Mouse (Mus musculus) stomach, embryonic 16.5 days (tissue): ENCODE results near the gene Nudt22. TPM values are rescaled to one million over a fixed set of nuclear protein-coding genes. Genes with fewer than 3 reads are reported as not detected.

ENCODE experiments used
- ATAC-seq: fragments of 200-750 bp; cut with Nextera tagmentation; 2 replicates; pipeline ENCODE4 v1.8.0; 2017; ENCODE audit warnings: moderate number of reproducible peaks, moderate TSS enrichment; ENCODE audit not compliant: insufficient read depth, low FRiP score
- H3K27ac ChIP-seq: fragments of 300-500 bp; sonication (generic); 2 replicates; pipeline ENCODE4 v1.5.1; 2014; ENCODE audit warnings: low read length
- H3K27me3 ChIP-seq: fragments of 300-500 bp; sonication (generic); 2 replicates; pipeline ENCODE4 v1.6.1; 2014; ENCODE audit warnings: low read length, control low read depth, mixed read lengths; ENCODE audit not compliant: control insufficient read depth, insufficient read depth
- H3K36me3 ChIP-seq: fragments of 300-500 bp; sonication (generic); 2 replicates; pipeline ENCODE4 v1.6.1; 2014; ENCODE audit warnings: low read length; ENCODE audit not compliant: control insufficient read depth, insufficient read depth
- H3K4me1 ChIP-seq: fragments of 300-500 bp; sonication (generic); 2 replicates; pipeline ENCODE4 v1.6.1; 2014; ENCODE audit warnings: low read length, control low read depth, mixed read lengths; ENCODE audit not compliant: control insufficient read depth, insufficient read depth
- H3K4me2 ChIP-seq: fragments of 300-500 bp; sonication (generic); 2 replicates; pipeline ENCODE4 v1.6.1; 2014; ENCODE audit warnings: low read depth, low read length, mixed read lengths
- H3K4me3 ChIP-seq: fragments of 300-500 bp; sonication (generic); replicated peaks from 2 replicates; pipeline ENCODE4 v1.5.1; 2014; ENCODE audit warnings: mild to moderate bottlenecking, low read length
- H3K9ac ChIP-seq: fragments of 300-500 bp; sonication (generic); 2 replicates; pipeline ENCODE4 v1.6.1; 2014; ENCODE audit warnings: low read length
- H3K9me3 ChIP-seq: fragments of 300-500 bp; sonication (generic); replicated peaks from 2 replicates; pipeline ENCODE4 v1.6.1; 2016; ENCODE audit warnings: low read length, control low read depth; ENCODE audit not compliant: control insufficient read depth
- WGBS: fragments of 180-500 bp; shearing (Covaris S2); extraction: QIAGEN DNeasy Blood & Tissue Kit; methylation state at CpG from one replicate; pipeline ENCODE4 v1.1.7; 2014; 5-methylcytosine and 5-hydroxymethylcytosine counted together
- polyA plus RNA-seq: library from polyadenylated mRNA; unstranded; fragments of >200 nt; fragmentation: Nextera tagmentation; extraction: Ambion mirVana; gene quantifications from 2 replicates; pipeline ENCODE4 v1.2.1, GENCODE M21; 2015

Nudt22 gene
- polyA plus RNA-seq, 1 experiment from 2014 or later = 26.6 TPM

GRCm38 (mm10) chr19:6955424-6955823 lies 40.5 kb downstream of the Nudt22 start:
- Histone ChIP-seq H3K36me3 (peaks cover 28% of the 10 kb centered on the region), H3K4me3 (no peak overlapping the region), H3K27ac (no peak overlapping the region), H3K9ac (0 out of 2 replicates have a peak overlapping the region, but pooled peaks have one; percentile 13), H3K4me2 (no peak overlapping the region), H3K9me3 (no peaks in the 10 kb centered on the region), H3K27me3 (no peaks in the 10 kb centered on the region), H3K4me1 (peaks cover 14% of the 10 kb centered on the region; the same call in 1 of the 2 replicates)
- WGBS = 76% methylated on average over 7 of the region's 7 CpGs
- ATAC-seq = no peak

GRCm38 (mm10) chr19:6954046-6954445 lies 41.9 kb downstream of the Nudt22 start:
- H3K4me3 ChIP-seq = no peak overlapping the region
- H3K4me1 ChIP-seq = peaks cover 27% of the 10 kb centered on the region
- 0 out of 2 replicates have a peak overlapping the region, but pooled peaks have one; percentile 27 for H3K9ac ChIP-seq
- no peak overlapping the region for H3K4me2 ChIP-seq
- peaks cover 20% of the 10 kb centered on the region for H3K36me3 ChIP-seq
- no peak overlapping the region for H3K27ac ChIP-seq
- ATAC-seq = no peak
- no peaks in the 10 kb centered on the region for H3K27me3 ChIP-seq
- 58% methylated on average over 9 of the region's 9 CpGs for WGBS
- H3K9me3 ChIP-seq = no peaks in the 10 kb centered on the region

GRCm38 (mm10) chr19:6952712-6953037 lies 43.2 kb downstream of the Nudt22 start:
- Histone ChIP-seq H3K4me1 (peaks cover 27% of the 10 kb centered on the region), H3K9ac (peak overlapping the region; percentile 82)

GRCm38 (mm10) chr19:6951994-6952711 lies 43.8 kb downstream of the Nudt22 start:
- WGBS = 2% methylated on average over 31 of the region's 31 CpGs
- Histone ChIP-seq H3K27ac (peak overlapping the region; percentile 98), H3K4me1 (peaks cover 27% of the 10 kb centered on the region), H3K9me3 (no peaks in the 10 kb centered on the region), H3K4me3 (peak overlapping the region; percentile 68), H3K27me3 (no peaks in the 10 kb centered on the region), H3K9ac (peak overlapping the region; percentile 82), H3K36me3 (peaks cover 10% of the 10 kb centered on the region), H3K4me2 (peak overlapping the region; percentile 62)
- peak; percentile 41 for ATAC-seq

More at GRCm38 (mm10) chr19:6952712-6953037, 43.2 kb downstream of the Nudt22 start:
- H3K9me3 ChIP-seq = no peaks in the 10 kb centered on the region
- peak overlapping the region; percentile 98 for H3K27ac ChIP-seq
- peak overlapping the region; percentile 68 for H3K4me3 ChIP-seq
- H3K27me3 ChIP-seq = no peaks in the 10 kb centered on the region
- peak; percentile 18; the same call in 1 of the 2 replicates for ATAC-seq
- peak overlapping the region; percentile 62 for H3K4me2 ChIP-seq
- WGBS = 8% methylated on average over 3 of the region's 3 CpGs
- H3K36me3 ChIP-seq = peaks cover 10% of the 10 kb centered on the region

GRCm38 (mm10) chr19:6951381-6951968 lies 44.4 kb downstream of the Nudt22 start:
- peak overlapping the region; percentile 68 for H3K4me3 ChIP-seq
- peak overlapping the region; percentile 62 for H3K4me2 ChIP-seq
- H3K9ac ChIP-seq = peak overlapping the region; percentile 82
- no peaks in the 10 kb centered on the region for H3K9me3 ChIP-seq
- peaks cover 27% of the 10 kb centered on the region for H3K4me1 ChIP-seq
- peaks cover 10% of the 10 kb centered on the region for H3K36me3 ChIP-seq
- WGBS = under 1% methylated on average over 35 of the region's 35 CpGs
- H3K27ac ChIP-seq = peak overlapping the region; percentile 98
- peak; percentile 81 for ATAC-seq
- H3K27me3 ChIP-seq = no peaks in the 10 kb centered on the region

GRCm38 (mm10) chr19:6950613-6951153 lies 45.2 kb downstream of the Nudt22 start:
- no peaks in the 10 kb centered on the region for H3K9me3 ChIP-seq
- peak overlapping the region; percentile 68 for H3K4me3 ChIP-seq
- WGBS = under 1% methylated on average over 28 of the region's 28 CpGs
- H3K9ac ChIP-seq = peak overlapping the region; percentile 82
- peak overlapping the region; percentile 98 for H3K27ac ChIP-seq
- peaks cover 9% of the 10 kb centered on the region for H3K36me3 ChIP-seq
- H3K27me3 ChIP-seq = no peaks in the 10 kb centered on the region
- peaks cover 27% of the 10 kb centered on the region for H3K4me1 ChIP-seq
- ATAC-seq = peak; percentile 35; the same call in 1 of the 2 replicates
- H3K4me2 ChIP-seq = peak overlapping the region; percentile 62

- H3K9me3 ChIP-seq = no peaks in the 10 kb centered on the region
- H3K36me3 ChIP-seq = peaks cover 2% of the 10 kb centered on the region
- H3K9ac ChIP-seq = peak overlapping the region; percentile 82
- peak overlapping the region; percentile 98 for H3K27ac ChIP-seq
- peak overlapping the region; percentile 62 for H3K4me2 ChIP-seq
- H3K4me1 ChIP-seq = peaks cover 27% of the 10 kb centered on the region
- peak overlapping the region; percentile 68 for H3K4me3 ChIP-seq
- ATAC-seq = no peak
- no peaks in the 10 kb centered on the region for H3K27me3 ChIP-seq
- WGBS = 51% methylated on average over 5 of the region's 5 CpGs
Measured at GRCm38 (mm10) chr19:6949951-6950350, 46.0 kb downstream of the Nudt22 start.

GRCm38 (mm10) chr19:6949532-6949931 lies 46.4 kb downstream of the Nudt22 start:
- WGBS = 85% methylated on average over 5 of the region's 5 CpGs
- H3K9ac ChIP-seq = peak overlapping the region; percentile 20; the same call in 1 of the 2 replicates

GRCm38 (mm10) chr19:6948186-6948585 lies 47.7 kb downstream of the Nudt22 start:
- Histone ChIP-seq H3K4me2 (no peak overlapping the region), H3K4me1 (peaks cover 29% of the 10 kb centered on the region), H3K9me3 (no peaks in the 10 kb centered on the region), H3K27ac (no peak overlapping the region), H3K27me3 (no peaks in the 10 kb centered on the region), H3K9ac (no peak overlapping the region), H3K4me3 (no peak overlapping the region), H3K36me3 (no peaks in the 10 kb centered on the region)
- WGBS = 74% methylated on average over 4 of the region's 4 CpGs
- ATAC-seq = no peak

More at GRCm38 (mm10) chr19:6949532-6949931, 46.4 kb downstream of the Nudt22 start:
- Histone ChIP-seq H3K27ac (peak overlapping the region; percentile 98), H3K4me2 (peak overlapping the region; percentile 62; the same call in 1 of the 2 replicates), H3K4me3 (no peak overlapping the region), H3K36me3 (no peaks in the 10 kb centered on the region; the same call in 1 of the 2 replicates), H3K9me3 (no peaks in the 10 kb centered on the region), H3K4me1 (peaks cover 27% of the 10 kb centered on the region), H3K27me3 (no peaks in the 10 kb centered on the region)
- no peak for ATAC-seq
